Mouse (Mus musculus) left cerebral cortex, adult 18-20 months (tissue): ENCODE measurements around the gene Oas1h. TPM values are rescaled to one million over a fixed set of nuclear protein-coding genes. Genes with fewer than 3 reads are reported as not detected.
"Not testable (repeated sequence)": the region's sequence is repeated elsewhere in the genome, so short reads cannot be mapped to it uniquely, and the experiment has no call there.

Source experiments
- DNase-seq, 2 experiments: peaks; one replicate each; pipeline ENCODE4 v3.0.0; 2021 to 2022; ENCODE audit warnings: low spot score in 2 of 2, mixed read lengths in 1 of 2
- total RNA-seq, 2 experiments: library from RNA; stranded (reverse); gene quantifications; 2 replicates each; pipeline ENCODE4 v1.2.3; 2021

Oas1h gene
- total RNA-seq, 2 experiments from 2014 or later, result not detected

DNA sequence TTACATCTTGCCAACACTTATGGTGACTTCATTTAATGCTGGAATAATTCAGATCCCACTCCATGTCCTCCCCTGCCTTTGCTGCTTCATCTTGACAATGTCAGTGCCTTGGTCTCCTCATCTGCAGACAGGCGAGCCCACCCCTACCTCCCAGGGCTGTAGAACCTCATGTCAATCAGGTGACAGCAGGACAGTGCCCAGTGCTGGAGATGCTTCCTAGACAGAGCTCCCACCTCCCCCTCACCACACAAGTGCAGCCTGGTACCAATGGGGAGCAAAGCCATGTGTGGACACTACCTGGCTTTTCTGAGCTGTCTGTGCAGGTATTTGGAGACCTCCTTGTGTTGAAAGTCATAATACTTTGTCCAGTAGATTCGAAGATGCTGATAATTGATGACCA, 17.6 kb downstream of the Oas1h start:
- DNase-seq, result not testable (repeated sequence)

DNA sequence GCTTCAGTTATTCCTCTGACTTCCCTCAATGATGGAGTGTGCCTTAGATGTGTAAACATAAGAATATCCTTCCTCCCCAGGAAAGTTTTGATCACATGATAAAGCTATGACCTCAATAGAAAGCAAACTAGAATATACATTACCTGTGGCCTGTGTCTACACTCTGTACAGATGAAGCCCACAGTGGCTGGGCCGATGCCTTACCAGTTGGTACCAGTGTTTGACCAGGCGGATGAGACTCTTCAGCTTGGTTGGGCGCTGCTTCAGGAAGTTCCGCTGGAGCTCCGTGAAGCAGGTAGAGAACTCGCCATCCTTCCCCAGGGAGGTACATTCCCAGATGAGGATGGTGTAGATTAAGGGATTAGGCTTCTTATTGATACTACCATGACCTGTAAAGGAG, 20.5 kb downstream of the Oas1h start:
- not testable (repeated sequence) for DNase-seq

DNA sequence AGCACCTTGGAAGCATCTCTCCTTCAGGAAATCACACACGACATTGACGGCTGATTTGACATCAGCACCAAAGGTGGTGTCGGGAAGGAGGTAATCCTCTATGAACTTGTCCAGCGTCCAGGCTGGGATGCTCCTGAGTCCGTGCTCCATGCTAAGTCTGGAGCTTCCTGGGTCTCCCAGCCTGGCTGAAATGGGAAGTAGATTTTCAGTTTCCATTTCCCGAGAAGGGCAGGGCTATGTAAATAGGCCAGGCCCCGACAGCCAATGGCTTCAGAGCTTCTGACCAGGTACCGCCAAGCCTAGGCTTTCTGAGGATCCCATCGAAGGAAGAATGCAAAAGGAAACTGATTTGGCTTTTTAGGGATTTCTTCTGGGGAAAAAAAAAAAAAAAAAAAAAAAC, 26.2 kb downstream of the Oas1h start, which contains the start of gene Oas1g:
Gene Oas1g (minus strand): TSS at position 201 of the 400 bp plus-strand sequence.
- not testable (repeated sequence) for DNase-seq

DNA sequence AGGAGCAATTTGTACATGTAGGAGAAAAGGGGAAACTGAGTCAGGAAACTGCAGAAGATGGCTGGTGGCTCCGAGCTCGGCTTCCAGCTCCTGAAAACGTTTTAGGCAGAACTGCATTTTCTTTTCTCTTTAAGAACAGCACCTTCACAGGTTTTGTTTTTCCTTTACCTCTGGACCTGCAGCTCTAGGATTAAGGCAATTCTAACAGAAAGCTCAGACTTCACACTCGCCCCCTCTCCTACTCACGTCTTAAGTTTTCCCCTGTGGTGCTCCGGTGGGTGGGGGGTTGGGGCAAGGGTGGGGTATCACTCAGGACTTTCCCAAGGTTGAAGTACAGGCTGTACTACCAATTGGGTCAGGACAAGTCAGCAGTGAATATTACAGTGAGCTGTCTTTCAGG, 26.6 kb downstream of the Oas1h start:
- no peak for DNase-seq

DNA sequence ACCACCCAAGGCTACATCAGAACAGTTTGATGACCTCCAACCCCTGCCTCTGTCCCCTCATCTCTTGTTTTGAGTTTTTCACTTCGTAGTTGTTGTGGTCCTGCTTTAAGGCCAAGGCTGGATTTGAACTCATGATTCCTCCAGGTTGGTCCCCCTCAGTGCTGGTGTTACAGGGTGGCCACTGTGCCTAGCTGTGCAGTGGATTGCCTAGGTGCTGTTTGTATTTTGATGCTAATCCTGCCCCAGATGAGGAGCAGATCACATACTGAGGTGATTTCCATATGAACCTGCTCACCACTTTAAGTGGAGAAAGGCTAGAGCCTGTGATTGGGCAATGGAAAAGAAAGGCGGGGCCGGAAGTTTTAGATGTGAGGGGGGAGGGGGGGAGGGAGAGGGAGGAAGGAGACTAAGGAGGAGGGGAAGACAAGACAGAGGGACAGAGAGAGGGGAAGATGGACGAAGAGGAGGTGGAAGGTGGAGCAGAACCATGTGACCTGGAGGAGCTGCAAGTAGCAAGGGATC, 27.1 kb downstream of the Oas1h start:
- DNase-seq, result not testable (repeated sequence)

DNA sequence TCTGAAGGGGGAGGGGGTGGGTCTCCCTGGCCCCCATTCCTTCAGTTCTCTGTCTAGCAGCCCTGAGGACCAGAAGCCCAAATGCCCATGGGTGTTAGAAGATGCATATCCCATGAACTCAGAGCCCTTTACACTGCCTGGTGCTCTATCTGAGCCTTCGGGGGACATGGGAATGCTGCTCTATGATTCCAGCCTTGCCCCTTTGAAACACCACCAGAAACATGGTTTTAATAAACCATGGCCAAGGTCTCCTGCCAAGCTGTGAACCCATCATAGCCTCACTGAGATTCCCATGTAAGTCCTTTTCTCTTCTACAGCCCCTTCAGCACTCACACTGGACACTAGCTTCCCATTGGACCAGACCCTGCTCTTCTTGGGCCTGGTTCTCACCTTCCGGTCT, 28.8 kb downstream of the Oas1h start:
- no peak for DNase-seq

DNA sequence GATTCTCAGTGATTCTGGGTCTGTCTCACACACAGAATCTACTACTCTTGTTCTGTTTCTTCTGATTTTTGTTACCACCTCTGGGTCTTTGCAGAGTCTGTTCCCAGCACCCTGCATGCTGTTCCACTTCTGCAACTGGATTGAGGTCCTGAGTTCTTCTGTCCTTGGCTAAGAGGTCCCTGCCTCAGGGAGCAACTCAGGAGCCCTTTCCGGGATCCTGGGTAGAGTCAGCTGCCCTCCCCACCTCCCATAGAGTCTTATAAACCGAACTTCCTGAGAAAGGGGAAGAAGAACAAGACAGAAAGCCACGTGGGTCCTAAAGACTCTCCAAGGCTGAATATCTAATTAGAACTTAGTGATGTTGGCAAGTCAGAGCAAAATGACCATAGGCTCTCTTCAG, 29.8 kb downstream of the Oas1h start:
- DNase-seq, result no peak

DNA sequence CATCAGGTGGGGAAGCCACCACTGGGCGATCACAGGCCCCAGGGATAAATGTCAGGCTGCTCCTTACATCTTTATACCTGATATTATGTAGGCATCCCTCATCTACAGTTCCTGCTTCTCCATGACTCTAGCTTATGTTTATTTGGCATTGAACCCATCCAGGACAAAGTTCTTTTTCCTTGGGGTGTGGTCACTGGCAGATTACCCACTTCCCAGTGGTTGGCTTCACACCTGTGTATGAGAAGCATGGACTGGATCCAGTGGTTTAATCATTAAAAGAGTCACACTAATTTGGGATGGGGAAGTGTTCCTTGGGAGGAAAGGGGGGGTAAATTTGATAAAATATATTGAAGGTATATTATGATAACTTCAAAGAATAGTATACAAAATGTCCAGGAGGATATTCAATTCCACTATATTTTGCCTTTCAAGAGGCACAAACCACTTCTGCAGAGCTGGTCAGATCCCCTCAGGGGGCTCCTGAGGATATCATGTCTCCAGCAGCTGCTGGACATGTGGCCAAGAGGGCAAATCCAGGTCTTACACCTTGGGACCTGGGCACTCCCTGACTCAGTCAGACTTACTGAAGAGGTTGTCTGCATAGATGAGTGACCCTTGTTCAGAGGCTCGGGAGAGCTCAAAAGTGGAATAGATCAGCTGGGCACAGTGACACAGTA, 30.5 kb downstream of the Oas1h start:
- DNase-seq, result not testable (repeated sequence)

DNA sequence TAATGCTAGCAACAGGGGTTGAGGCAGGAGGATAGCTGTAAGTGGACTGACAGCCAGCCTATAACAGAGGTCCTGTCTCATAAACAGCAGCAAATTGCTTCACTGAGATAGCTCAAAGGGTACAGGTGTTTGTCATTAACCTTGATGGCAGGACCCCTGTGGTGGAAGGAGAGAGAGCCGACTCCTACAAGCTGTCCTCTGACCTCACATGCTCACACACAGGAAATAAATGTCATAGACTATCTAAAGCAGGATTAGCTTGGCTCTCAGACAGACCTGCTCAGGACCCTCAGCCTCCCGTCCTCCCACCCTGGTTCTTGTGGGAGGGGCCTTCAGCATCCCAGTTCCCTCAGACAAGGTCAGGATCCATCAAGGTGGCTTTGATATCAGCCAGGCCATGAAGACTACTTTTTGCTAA, 31.0 kb downstream of the Oas1h start:
- no peak for DNase-seq

DNA sequence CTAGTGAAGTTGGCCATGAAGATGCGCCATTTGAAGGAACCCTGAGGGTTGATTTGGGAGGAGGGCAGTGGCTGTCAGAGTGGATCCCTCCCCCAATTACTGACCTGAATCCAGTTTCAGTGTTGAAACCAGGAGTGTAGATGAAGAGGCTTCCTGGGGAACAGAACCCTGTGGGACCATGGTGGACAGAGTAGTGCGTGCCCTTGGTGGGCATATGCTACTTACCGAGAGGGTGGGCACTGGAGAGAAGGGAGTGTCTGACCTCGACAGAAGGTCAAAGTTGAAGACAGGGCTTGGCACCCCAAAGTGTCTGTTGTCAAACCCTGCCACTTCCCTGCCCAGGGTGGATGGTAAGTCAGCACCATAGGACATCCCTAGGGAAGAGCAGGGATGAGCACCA, 32.6 kb downstream of the Oas1h start:
- DNase-seq, result not testable (repeated sequence)

DNA sequence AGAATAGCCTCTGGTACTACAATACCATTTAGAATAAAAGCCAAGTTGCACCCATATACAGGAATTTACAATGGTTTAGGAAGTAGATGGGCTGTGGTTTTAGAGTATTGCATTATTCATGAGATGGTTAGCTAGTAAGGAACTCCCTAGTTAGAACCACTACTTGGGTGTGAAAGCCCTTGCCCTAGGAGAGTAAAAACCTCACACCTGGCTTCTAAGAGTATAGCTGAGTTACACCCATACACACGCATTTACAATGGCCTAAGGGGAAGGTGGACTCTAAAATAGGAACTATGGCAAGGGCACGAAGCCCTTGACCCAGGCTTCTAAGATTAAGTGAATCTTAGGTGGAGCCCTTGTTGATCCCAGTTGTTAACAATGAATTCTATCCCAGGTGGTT, 33.5 kb downstream of the Oas1h start:
- DNase-seq, result not testable (repeated sequence)

DNA sequence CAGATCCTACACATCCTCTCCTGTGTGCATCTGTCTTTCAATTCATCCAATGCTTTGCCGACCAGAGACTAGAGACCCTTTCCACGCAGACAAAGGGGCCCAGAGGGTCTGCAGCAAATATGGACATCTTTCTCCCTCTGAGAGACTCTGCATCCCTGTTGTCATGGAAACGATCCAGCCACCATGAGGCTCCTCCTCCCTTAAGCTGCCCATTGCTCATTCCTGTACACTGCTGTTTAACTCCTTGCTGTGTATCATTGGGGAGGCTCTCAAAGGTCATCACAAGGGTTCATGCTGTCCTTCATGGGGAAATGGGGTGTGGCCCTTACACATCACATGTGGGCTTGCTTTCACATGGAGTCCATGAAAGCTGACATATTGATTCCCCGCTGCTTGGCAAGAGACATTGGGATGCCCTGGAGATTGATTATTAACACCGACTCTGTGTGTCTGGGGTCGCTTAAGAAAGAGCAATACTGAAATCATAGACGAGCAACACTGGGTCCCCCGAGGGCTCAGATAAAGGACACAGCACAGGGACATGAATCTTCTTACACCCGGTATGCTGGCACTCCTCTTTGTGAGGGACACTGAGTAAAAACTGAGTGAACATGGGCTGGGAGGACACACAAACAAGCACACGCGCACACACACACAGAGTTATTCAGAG, 34.1 kb downstream of the Oas1h start:
- no peak for DNase-seq

DNA sequence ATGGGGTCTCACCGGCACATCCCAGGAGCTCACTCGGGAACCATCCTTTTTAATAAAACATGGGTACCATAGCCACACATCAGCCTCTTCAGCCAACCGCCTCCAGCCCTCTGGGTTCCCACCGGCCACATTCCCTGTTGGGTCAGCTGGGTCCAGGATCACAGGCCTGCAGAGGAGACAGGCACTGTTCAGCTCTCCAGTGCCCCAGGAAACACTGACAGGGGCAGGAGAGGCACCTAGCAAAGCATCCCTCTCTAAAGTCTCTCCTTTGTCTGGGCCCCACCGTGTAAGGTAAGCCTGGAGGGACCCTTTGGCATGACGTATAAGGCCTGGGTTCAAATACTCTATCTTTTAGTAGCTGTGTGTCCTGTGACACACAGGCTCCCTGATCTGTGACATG, 37.1 kb downstream of the Oas1h start:
- no peak for DNase-seq

DNA sequence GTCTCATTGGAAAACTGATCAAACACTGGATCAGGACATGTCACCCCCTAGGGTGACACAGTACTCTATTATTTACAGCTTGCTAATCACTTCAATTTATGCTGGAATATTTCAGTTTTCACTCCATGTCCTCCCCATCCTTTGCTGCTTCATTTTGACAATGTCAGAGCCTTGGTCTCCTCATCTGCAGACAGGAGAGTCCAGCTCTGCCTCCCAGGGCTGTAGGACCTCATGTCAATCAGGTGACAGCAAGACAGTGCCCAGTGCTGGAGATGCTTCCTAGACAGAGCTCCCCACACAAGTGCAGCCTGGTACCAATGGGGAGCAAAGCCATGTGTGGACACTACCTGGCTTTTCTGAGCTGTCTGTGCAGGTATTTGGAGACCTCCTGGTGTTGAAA, 37.5 kb downstream of the Oas1h start:
- no peak for DNase-seq

DNA sequence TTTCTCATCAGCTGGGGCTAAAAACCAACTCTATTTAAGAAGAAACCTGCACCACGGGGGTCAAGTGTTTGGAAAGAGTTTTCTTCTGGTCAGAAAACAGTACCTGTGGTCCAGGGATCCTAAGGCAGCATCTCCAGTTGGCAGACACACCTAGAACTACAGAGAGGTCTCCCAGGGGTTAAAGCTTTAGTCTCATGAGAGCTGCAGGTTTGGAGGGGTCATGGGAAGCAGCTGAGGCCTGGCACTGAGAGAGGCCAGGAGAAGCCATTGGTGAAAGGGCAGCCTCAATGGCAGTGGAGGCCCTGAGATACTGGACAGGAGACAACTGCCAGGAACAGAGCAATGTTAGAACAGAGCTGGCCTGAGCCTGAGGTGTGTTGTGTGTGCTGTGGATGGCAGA, 39.4 kb downstream of the Oas1h start:
- no peak for DNase-seq

DNA sequence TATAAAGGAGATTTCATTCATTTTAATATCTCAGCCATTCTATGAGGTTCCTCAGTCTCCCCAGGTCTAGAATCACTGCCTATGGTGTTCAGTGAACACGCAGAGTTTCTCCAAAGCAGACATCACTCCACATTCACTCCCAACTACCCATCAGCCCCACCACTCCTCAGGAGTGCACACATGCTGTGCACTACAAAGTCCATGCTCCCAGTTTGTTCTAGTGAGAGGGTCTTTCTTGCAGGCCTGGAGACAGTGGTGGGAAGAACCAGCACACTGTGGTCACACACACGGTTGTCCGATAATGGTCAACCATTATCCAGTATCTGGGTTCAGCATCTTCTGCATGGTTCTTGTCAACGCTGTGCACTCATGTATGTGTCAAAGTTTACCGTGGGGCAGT, 40.8 kb downstream of the Oas1h start:
- no peak for DNase-seq

DNA sequence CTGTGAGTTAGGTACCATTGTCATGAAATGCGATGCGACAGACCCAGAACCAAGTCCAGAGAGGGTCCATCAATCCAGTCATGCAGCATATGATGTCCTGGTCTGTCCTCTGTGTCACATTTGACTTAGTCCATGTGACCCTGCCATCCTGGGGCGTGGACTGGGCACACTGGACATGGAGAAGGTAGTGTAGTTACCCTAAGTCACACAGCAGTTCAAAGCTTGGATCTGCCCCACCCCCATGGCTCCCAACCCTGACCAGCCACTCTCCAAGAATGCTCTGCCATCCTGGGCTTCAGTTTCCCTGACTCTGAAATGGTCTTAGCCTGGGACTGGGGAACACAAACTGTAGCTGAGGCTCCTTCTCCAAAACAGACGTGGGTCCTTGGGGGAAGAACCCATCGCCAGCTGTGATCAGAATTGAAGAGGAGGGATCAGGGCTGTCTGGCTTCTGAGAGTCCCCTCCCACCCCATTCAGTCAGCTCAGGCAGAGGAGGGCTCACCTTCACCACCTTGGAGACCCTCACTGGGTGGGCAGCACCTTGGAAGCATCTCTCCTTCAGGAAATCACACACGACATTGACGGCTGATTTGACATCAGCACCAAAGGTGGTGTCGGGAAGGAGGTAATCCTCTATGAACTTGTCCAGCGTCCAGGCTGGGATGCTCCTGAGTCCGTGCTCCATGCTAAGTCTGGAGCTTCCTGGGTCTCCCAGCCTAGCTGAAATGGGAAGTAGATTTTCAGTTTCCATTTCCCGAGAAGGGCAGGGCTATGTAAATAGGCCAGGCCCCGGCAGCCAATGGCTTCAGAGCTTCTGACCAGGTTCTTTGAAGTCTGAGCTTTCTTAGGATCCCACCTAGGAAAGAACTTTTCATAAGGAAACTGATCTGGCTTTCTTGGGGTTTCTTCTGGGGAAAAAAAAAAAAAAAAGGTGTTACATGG, 45.8 kb downstream of the Oas1h start, which contains the start of gene Oas1a:
Gene Oas1a (minus strand): TSS at position 731 of the 943 bp plus-strand sequence.
- DNase-seq, result not testable (repeated sequence)

DNA sequence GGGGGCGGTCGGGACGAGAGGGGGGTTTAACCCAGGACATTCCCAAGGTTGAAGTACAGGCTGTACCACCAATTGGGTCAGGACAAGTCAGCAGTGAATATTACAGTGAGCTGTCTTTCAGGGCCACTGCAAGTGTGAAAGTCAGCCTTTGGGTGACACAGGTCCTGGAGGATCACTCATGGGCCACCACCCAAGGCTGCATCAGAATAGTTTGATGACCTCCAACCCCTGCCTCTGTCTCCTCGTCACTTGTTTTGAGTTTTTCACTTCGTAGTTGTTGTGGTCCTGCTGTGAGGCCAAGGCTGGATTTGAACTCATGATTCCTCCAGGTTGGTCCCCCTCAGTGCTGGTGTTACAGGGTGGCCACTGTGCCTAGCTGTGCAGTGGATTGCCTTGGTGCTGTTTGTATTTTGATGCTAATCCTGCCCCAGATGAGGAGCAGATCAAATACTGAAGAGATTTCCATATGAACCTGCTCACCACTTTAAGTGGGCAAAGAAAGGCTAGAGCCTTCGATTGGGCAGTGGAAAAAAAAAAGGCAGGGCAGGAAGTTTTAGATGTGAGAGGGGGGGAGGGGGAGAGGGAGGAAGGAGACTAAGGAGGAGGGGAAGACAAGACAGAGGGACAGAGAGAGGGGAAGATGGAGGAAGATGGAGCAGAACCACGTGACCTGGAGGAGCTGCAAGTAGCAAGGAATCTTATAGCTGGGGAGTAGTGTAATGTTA, 47.1 kb downstream of the Oas1h start:
- DNase-seq, result no peak

DNA sequence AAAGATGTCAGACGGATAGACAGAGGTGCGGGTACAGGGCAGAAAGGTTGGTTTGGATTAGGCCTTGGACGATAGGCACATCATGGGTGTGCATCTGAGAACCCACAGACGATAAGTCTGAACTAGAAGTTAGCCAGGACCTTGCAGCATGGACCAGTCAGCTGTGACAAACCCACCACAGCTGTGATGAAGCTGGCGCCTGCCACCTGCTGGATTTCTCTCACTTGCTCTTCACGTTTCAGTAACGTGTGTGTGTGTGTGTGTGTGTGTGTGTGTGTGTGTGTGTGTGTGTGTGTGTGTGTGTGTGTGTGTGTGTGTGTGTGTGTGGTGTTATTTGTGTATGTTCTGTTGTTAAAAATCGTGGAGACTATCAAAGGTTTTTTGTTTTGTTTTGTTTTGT, 53.0 kb downstream of the Oas1h start, which contains the start of gene Oas1d:
Gene Oas1d (plus strand): TSS at position 333 of the 400 bp plus-strand sequence.
- DNase-seq, result not testable (repeated sequence)

DNA sequence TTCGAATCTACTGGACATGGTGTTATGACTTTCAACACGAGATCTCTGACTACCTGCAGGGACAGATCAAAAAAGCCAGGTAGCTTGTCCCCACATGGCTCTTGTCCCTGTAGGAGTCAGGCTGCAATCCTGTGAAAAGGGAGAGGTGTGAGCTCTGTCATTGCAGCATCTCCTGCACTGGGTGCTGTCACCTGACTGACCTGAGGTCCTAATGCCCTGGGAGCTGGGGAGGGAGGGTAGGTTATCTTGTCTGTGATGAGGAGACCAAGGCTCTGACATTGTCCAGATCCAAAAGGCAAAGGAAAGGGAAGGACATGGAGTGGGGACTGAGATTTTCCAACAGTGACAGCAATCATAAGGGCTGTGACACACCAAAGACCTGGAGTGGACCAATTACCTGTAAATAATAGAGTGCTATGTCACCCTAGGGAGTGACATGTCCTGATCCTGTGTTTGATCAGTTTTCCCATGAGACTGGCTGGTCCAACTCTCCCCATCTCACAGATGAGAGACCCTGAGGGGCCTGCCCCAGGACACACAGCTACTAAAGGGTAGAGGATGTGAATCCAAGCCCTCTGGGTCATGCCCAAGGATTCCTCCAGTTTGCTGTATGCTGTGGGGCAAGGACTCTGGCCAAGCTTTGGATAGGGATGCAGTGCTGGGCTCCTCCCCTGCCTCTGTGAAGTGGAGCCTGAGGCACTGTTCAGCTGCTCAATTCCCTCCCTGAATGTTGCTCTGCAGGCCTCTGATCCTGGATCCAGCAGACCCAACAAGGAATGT, 58.1 kb downstream of the Oas1h start:
- not testable (repeated sequence) for DNase-seq
